ENCODE assay signal across 11 mouse cellular contexts in the genomic region with DNA sequence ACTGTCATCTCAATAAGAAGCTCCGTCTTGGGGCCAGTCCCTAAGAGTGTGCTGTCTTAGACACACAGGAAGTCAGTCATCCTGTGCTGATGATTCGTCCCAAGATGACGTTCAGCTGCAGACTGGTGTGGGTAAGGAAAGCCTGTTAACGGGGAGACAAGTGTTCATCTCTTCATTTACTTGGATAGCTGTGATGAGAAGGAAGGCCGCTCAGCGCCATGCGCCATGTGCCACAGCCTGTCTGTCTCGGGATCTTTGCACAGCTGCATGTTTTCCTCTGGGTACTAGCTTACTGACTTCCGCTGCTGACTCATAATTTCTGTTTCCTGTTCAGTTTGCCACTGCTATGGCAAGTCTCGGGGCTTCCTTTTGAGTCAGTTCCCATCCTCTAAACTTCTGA. TPM values are rescaled to one million over a fixed set of nuclear protein-coding genes. Genes with fewer than 3 reads are reported as not detected.
DNase-seq lines count a peak whose midpoint lies in the region; ATAC-seq and TF ChIP-seq lines count a peak whose summit lies in the region.
"Had no signal": no experiment of that assay in that cellular context is flagged by ENCODE, and none has a peak within 500 bp of the region (broad histone marks: within the 10 kb centered on the region; RNA-seq: fewer than 3 reads in every experiment).

No protein-coding gene starts in this region.

- 57% methylated on average over 10 of the region's 10 CpGs for WGBS in liver, embryonic 11.5 days
- WGBS in heart, postnatal 0 days = 56% methylated on average over 10 of the region's 10 CpGs

- no peak overlapping the region for H3K4me2 ChIP-seq in liver, embryonic 11.5 days
- no peak overlapping the region for H3K4me2 ChIP-seq in heart, postnatal 0 days (ENCODE audit: low read depth, low read length)
- H3K4me2 ChIP-seq: embryonic facial prominence, embryonic 12.5 days; heart, embryonic 13.5 days; neural tube, embryonic 12.5 days had no signal

- no peak overlapping the region for H3K4me3 ChIP-seq in liver, embryonic 11.5 days (ENCODE audit: low read depth, low read length)
- no peak overlapping the region for H3K4me3 ChIP-seq in heart, postnatal 0 days (ENCODE audit: low read depth, low read length)
- H3K4me3 ChIP-seq in megakaryocyte, embryonic 14.5 days (replicated peaks) = peak overlapping the region; percentile 87
- H3K4me3 ChIP-seq: embryonic facial prominence, embryonic 12.5 days; heart, embryonic 13.5 days; neural tube, embryonic 12.5 days had no signal

- no peaks in the 10 kb centered on the region for H3K36me3 ChIP-seq in liver, embryonic 11.5 days (ENCODE audit: control insufficient read depth, insufficient read depth, low read length)
- H3K36me3 ChIP-seq in heart, postnatal 0 days (replicated peaks; ENCODE audit: control insufficient read depth, insufficient read depth, low read length) = no peaks in the 10 kb centered on the region
- H3K36me3 ChIP-seq in megakaryocyte, embryonic 14.5 days (replicated peaks; ENCODE audit: low read length) = no peaks in the 10 kb centered on the region
- H3K36me3 ChIP-seq: embryonic facial prominence, embryonic 12.5 days; heart, embryonic 13.5 days; neural tube, embryonic 12.5 days had no signal

- no peaks in the 10 kb centered on the region for H3K9me3 ChIP-seq in liver, embryonic 11.5 days (ENCODE audit: control insufficient read depth, low read length)
- no peaks in the 10 kb centered on the region for H3K9me3 ChIP-seq in heart, postnatal 0 days (replicated peaks; ENCODE audit: control insufficient read depth, low read length)
- no peaks in the 10 kb centered on the region for H3K9me3 ChIP-seq in megakaryocyte, embryonic 14.5 days
- H3K9me3 ChIP-seq: embryonic facial prominence, embryonic 12.5 days; neural tube, embryonic 12.5 days had no signal

- TF ChIP-seq EP300 in heart, postnatal 0 days (IDR thresholded peaks at IDR 0.05; ENCODE audit: low read depth) = no peak

- no peak; the same call in 1 of the 2 replicates for ATAC-seq in liver, embryonic 11.5 days (replicated peaks; ENCODE audit: low FRiP score)
- no peak for ATAC-seq in heart, postnatal 0 days (ENCODE audit: insufficient read depth, low read depth)

- no peak overlapping the region for H3K9ac ChIP-seq in liver, embryonic 11.5 days (ENCODE audit: low read depth, low read length)
- H3K9ac ChIP-seq in heart, postnatal 0 days (replicated peaks; ENCODE audit: low read depth, low read length) = no peak overlapping the region
- H3K9ac ChIP-seq: embryonic facial prominence, embryonic 12.5 days; heart, embryonic 13.5 days; neural tube, embryonic 12.5 days had no signal

- DNase-seq in liver = peak; percentile 21
- DNase-seq in liver, embryonic 11.5 days (ENCODE audit: low spot score) = no peak
- DNase-seq in heart, postnatal 0 days (ENCODE audit: low spot score) = no peak
- DNase-seq in thymus, postnatal 36 days = peak; percentile 64 to 68
- no peak for DNase-seq in urinary bladder, postnatal 4 days (ENCODE audit: low spot score in 2 of 2)
- DNase-seq in gastrocnemius, adult 18-20 months (ENCODE audit: low spot score) = no peak
- no peak for DNase-seq in adrenal gland, adult 18-20 months (ENCODE audit: low spot score in 2 of 2)

- no peaks in the 10 kb centered on the region for H3K4me1 ChIP-seq in liver, embryonic 11.5 days (replicated peaks; ENCODE audit: control insufficient read depth, insufficient read depth, low read length)
- H3K4me1 ChIP-seq in heart, postnatal 0 days (ENCODE audit: control insufficient read depth, insufficient read depth) = peaks cover 7% of the 10 kb centered on the region
- H3K4me1 ChIP-seq in megakaryocyte, embryonic 14.5 days = peaks cover 15% of the 10 kb centered on the region
- H3K4me1 ChIP-seq: embryonic facial prominence, embryonic 12.5 days; neural tube, embryonic 12.5 days had no signal

- H3K27ac ChIP-seq in liver, embryonic 11.5 days (ENCODE audit: low read depth, low read length) = no peak overlapping the region
- H3K27ac ChIP-seq in heart, postnatal 0 days (ENCODE audit: low read depth) = 0 out of 2 replicates have a peak overlapping the region, but pooled peaks have one; percentile 40
- H3K27ac ChIP-seq: embryonic facial prominence, embryonic 12.5 days; heart, embryonic 13.5 days; neural tube, embryonic 12.5 days had no signal

- TF ChIP-seq CTCF in heart, postnatal 0 days (IDR thresholded peaks at IDR 0.05; ENCODE audit: low read depth) = no peak

- no peaks in the 10 kb centered on the region for H3K27me3 ChIP-seq in liver, embryonic 11.5 days (replicated peaks; ENCODE audit: control insufficient read depth, insufficient read depth, low read length)
- no peaks in the 10 kb centered on the region for H3K27me3 ChIP-seq in heart, postnatal 0 days (ENCODE audit: control insufficient read depth, insufficient read depth, low read length)
- peaks cover 6% of the 10 kb centered on the region for H3K27me3 ChIP-seq in megakaryocyte, embryonic 14.5 days (replicated peaks)
- H3K27me3 ChIP-seq: embryonic facial prominence, embryonic 12.5 days; heart, embryonic 13.5 days; neural tube, embryonic 12.5 days had no signal

RNA-seq across cellular contexts. Expression of a gene that starts 23.7 kb away (rescaled TPM):
- 0.30 and 0.58 TPM in 2 replicates for polyA plus RNA-seq in liver, embryonic 11.5 days (2014; fragmentation: Nextera tagmentation; extraction: Ambion mirVana)
- 59.9 and 68.3 TPM in 2 replicates for total RNA-seq in heart, postnatal 0 days (2014; rRNA removed; ENCODE audit: low replicate concordance)
- polyA plus RNA-seq in heart, postnatal 0 days (2015; fragmentation: Nextera tagmentation; extraction: Ambion mirVana) = 56.3 and 61.1 TPM in 2 replicates
- 0.20 TPM in 1 of 2 replicates, not detected in the other for polyA plus RNA-seq in megakaryocyte, embryonic 14.5 days (2012; ENCODE audit: insufficient read depth, low replicate concordance)
- 100 to 1,000 TPM; 386 to 405 TPM for total RNA-seq in gastrocnemius, adult 18-20 months (2021)
- total RNA-seq in adrenal gland, adult 18-20 months (2021) = 1 to 10 TPM in 1 of 2 experiments, under 1 TPM in 1; 0.99 to 1.4 TPM

RNA-seq across cellular contexts. Expression of a gene that starts 49.3 kb away (rescaled TPM):
- polyA plus RNA-seq in liver, embryonic 11.5 days (2014; fragmentation: Nextera tagmentation; extraction: Ambion mirVana) = 50.7 and 50.8 TPM in 2 replicates
- 57.6 and 63.6 TPM in 2 replicates for total RNA-seq in heart, postnatal 0 days (2014; rRNA removed; ENCODE audit: low replicate concordance)
- polyA plus RNA-seq in heart, postnatal 0 days (2015; fragmentation: Nextera tagmentation; extraction: Ambion mirVana) = 15.8 and 23.1 TPM in 2 replicates
- 476 and 713 TPM in 2 replicates for polyA plus RNA-seq in megakaryocyte, embryonic 14.5 days (2012; ENCODE audit: insufficient read depth, low replicate concordance)
- total RNA-seq in gastrocnemius, adult 18-20 months (2021) = 10 to 100 TPM; 24.3 to 49.2 TPM
- 10 to 100 TPM; 32.7 to 76.3 TPM for total RNA-seq in adrenal gland, adult 18-20 months (2021)

Comparison
In these comparisons a context has a peak if more than half of its experiments do, and no peak if none do; other contexts are left out.
1. DNase-seq: peak in liver (single experiment) and thymus, postnatal 36 days (2 of 2); none in liver, embryonic 11.5 days (single experiment), heart, postnatal 0 days (single experiment), urinary bladder, postnatal 4 days (0 of 2), gastrocnemius, adult 18-20 months (single experiment) and adrenal gland, adult 18-20 months (0 of 2).
2. RNA of a gene that starts 23.7 kb away (total RNA-seq): 386 to 405 TPM in gastrocnemius, adult 18-20 months and 59.9 to 68.3 TPM in heart, postnatal 0 days; 0.99 to 1.4 TPM in adrenal gland, adult 18-20 months; every median in the first group is over 10 times any median in the second.